Comparison of ENCODE assay signal across 17 mouse cellular contexts in genomic region chr5:92888628-92889241, GRCm38 (mm10).
A peak's percentile ranks its signal among the peaks of the same experiment; 100 is the strongest.
DNase-seq lines count a peak whose midpoint lies in the region; ATAC-seq and TF ChIP-seq lines count a peak whose summit lies in the region.
"Had no signal": no experiment of that assay in that cellular context is flagged by ENCODE, and none has a peak within 500 bp of the region (broad histone marks: within the 10 kb centered on the region; RNA-seq: fewer than 3 reads in every experiment).

No protein-coding gene starts in this region.

- no peaks in the 10 kb centered on the region for H3K9me3 ChIP-seq in intestine, embryonic 15.5 days
- H3K9me3 ChIP-seq: forebrain, embryonic 12.5 days; limb, embryonic 13.5 days; midbrain, embryonic 15.5 days; neural tube, embryonic 12.5 days had no signal

- no peaks in the 10 kb centered on the region for H3K27me3 ChIP-seq in intestine, embryonic 15.5 days (replicated peaks)
- H3K27me3 ChIP-seq: forebrain, embryonic 12.5 days; limb, embryonic 13.5 days; midbrain, embryonic 15.5 days; neural tube, embryonic 12.5 days had no signal

- peaks cover 33% of the 10 kb centered on the region for H3K4me1 ChIP-seq in intestine, embryonic 15.5 days (replicated peaks)
- H3K4me1 ChIP-seq: midbrain, embryonic 15.5 days had no signal

- no peak overlapping the region for H3K4me3 ChIP-seq in gastrocnemius, adult 2 months
- no peak overlapping the region for H3K4me3 ChIP-seq in intestine, embryonic 15.5 days (replicated peaks)
- H3K4me3 ChIP-seq: forebrain, embryonic 12.5 days; limb, embryonic 13.5 days; midbrain, embryonic 15.5 days; neural tube, embryonic 12.5 days had no signal

- ATAC-seq in intestine, embryonic 15.5 days, result peak; percentile 84
- ATAC-seq in megakaryocyte-erythroid progenitor cell, adult 5-6 weeks (replicated peaks; ENCODE audit: low FRiP score, low TSS enrichment, poor library complexity, severe bottlenecking), result 0 out of 2 replicates have a peak, but pooled peaks have one; percentile 22
- ATAC-seq: midbrain, embryonic 15.5 days had no signal

- no peaks in the 10 kb centered on the region for H3K36me3 ChIP-seq in intestine, embryonic 15.5 days
- H3K36me3 ChIP-seq: forebrain, embryonic 12.5 days; limb, embryonic 13.5 days; midbrain, embryonic 15.5 days; neural tube, embryonic 12.5 days had no signal

- H3K27ac ChIP-seq in gastrocnemius, adult 2 months, result no peak overlapping the region
- H3K27ac ChIP-seq in intestine, embryonic 15.5 days, result peak overlapping the region; percentile 18; the same call in 1 of the 2 replicates
- H3K27ac ChIP-seq: forebrain, embryonic 12.5 days; limb, embryonic 13.5 days; macrophage; midbrain, embryonic 15.5 days; neural tube, embryonic 12.5 days had no signal

- peak overlapping the region; percentile 28; the same call in 1 of the 2 replicates for H3K4me2 ChIP-seq in intestine, embryonic 15.5 days (replicated peaks)
- H3K4me2 ChIP-seq: forebrain, embryonic 12.5 days; limb, embryonic 13.5 days; midbrain, embryonic 15.5 days; neural tube, embryonic 12.5 days had no signal

- no peak for TF ChIP-seq CTCF in gastrocnemius, adult 2 months (IDR thresholded peaks at IDR 0.05)

- peak; percentile 53 for DNase-seq in gastrocnemius, adult 2 months
- DNase-seq in gastrocnemius, postnatal 4 days (ENCODE audit: low spot score in 2 of 2), result no peak
- peak; percentile 34 for DNase-seq in brain, adult 2 months (ENCODE audit: low read depth, low spot score)
- DNase-seq in T-cell, adult 2 months (ENCODE audit: low spot score), result no peak
- DNase-seq in frontal cortex, adult 2 months (ENCODE audit: extremely low spot score in 1 of 2, low spot score in 1 of 2), result no peak
- no peak for DNase-seq in B cell, adult 2 months
- DNase-seq: gastrocnemius, postnatal 36 days; kidney, postnatal 4 days; retina, postnatal 1 day; thymus, adult 2 months had no signal

- intact Hi-C loops in gastrocnemius, adult 2 months (cut with DNase I), result no loop called here

- 53% methylated on average over 8 of the region's 8 CpGs for WGBS in intestine, embryonic 15.5 days

- no peak overlapping the region for H3K9ac ChIP-seq in intestine, embryonic 15.5 days
- H3K9ac ChIP-seq: forebrain, embryonic 12.5 days; limb, embryonic 13.5 days; midbrain, embryonic 15.5 days; neural tube, embryonic 12.5 days had no signal

Comparison
In these comparisons a context has a peak if more than half of its experiments do, and no peak if none do; other contexts are left out.
1. DNase-seq: peak in gastrocnemius, adult 2 months (single experiment) and brain, adult 2 months (single experiment); none in gastrocnemius, postnatal 4 days (0 of 2), T-cell, adult 2 months (single experiment), frontal cortex, adult 2 months (0 of 2) and B cell, adult 2 months (0 of 2).